Mouse (Mus musculus): ENCODE results near the gene Cic. TPM values are rescaled to one million over a fixed set of nuclear protein-coding genes. Genes with fewer than 3 reads are reported as not detected.
A peak's percentile ranks its signal among the peaks of the same experiment; 100 is the strongest.

The Cic gene
- total and polyA plus RNA-seq, 2 experiments from 2014 or later = 31.9 to 145 TPM

GRCm38 (mm10) chr7:25308702-25309318 lies 41.3 kb downstream of the Cic start:
- no peak overlapping the region for H3K27ac ChIP-seq (ENCODE audit: low read depth, low read length)
- ATAC-seq (ENCODE audit: low FRiP score) (no peak), DNase-seq (ENCODE audit: low spot score) (no peak)
- TF ChIP-seq CTCF (IDR thresholded peaks at IDR 0.05) = no peak
- no peak overlapping the region for H3K4me3 ChIP-seq (ENCODE audit: low read depth, low read length)
- no peak overlapping the region for H3K4me2 ChIP-seq (ENCODE audit: low read depth, low read length, poor library complexity, severe bottlenecking)
- H3K4me1 ChIP-seq (ENCODE audit: insufficient read depth, low read length) = 0 out of 2 replicates have a peak, but pooled peaks cover 5% of the 10 kb centered on the region
- WGBS = 72% methylated on average over 17 of the region's 17 CpGs
- peaks cover 31% of the 10 kb centered on the region for H3K36me3 ChIP-seq (ENCODE audit: insufficient read depth, low read length)
- H3K9me3 ChIP-seq (ENCODE audit: low read length) = no peaks in the 10 kb centered on the region
- H3K27me3 ChIP-seq (ENCODE audit: insufficient read depth, low read length) = peaks cover 20% of the 10 kb centered on the region; the same call in 1 of the 2 replicates
- no peak overlapping the region for H3K9ac ChIP-seq (replicated peaks; ENCODE audit: low read length, poor library complexity, severe bottlenecking)

GRCm38 (mm10) chr7:25309425-25309824 lies 41.9 kb downstream of the Cic start:
- Histone ChIP-seq H3K27ac (ENCODE audit: low read depth, low read length) (no peak overlapping the region), H3K9me3 (ENCODE audit: low read length) (no peaks in the 10 kb centered on the region), H3K4me1 (ENCODE audit: insufficient read depth, low read length) (0 out of 2 replicates have a peak, but pooled peaks cover 5% of the 10 kb centered on the region), H3K9ac (replicated peaks; ENCODE audit: low read length, poor library complexity, severe bottlenecking) (no peak overlapping the region), H3K4me2 (ENCODE audit: low read depth, low read length, poor library complexity, severe bottlenecking) (no peak overlapping the region), H3K27me3 (ENCODE audit: insufficient read depth, low read length) (peaks cover 22% of the 10 kb centered on the region; the same call in 1 of the 2 replicates), H3K36me3 (ENCODE audit: insufficient read depth, low read length) (peaks cover 31% of the 10 kb centered on the region), H3K4me3 (ENCODE audit: low read depth, low read length) (no peak overlapping the region)
- no peak for TF ChIP-seq CTCF (IDR thresholded peaks at IDR 0.05)
- no peak for DNase-seq (ENCODE audit: low spot score)
- 91% methylated on average over 9 of the region's 9 CpGs for WGBS
- no peak for ATAC-seq (ENCODE audit: low FRiP score)

- Histone ChIP-seq H3K27ac (ENCODE audit: low read depth, low read length) (no peak overlapping the region), H3K4me3 (ENCODE audit: low read depth, low read length) (no peak overlapping the region), H3K27me3 (ENCODE audit: insufficient read depth, low read length) (peaks cover 22% of the 10 kb centered on the region; the same call in 1 of the 2 replicates), H3K9ac (replicated peaks; ENCODE audit: low read length, poor library complexity, severe bottlenecking) (no peak overlapping the region), H3K9me3 (ENCODE audit: low read length) (no peaks in the 10 kb centered on the region), H3K4me1 (ENCODE audit: insufficient read depth, low read length) (no peaks in the 10 kb centered on the region), H3K4me2 (ENCODE audit: low read depth, low read length, poor library complexity, severe bottlenecking) (no peak overlapping the region), H3K36me3 (ENCODE audit: insufficient read depth, low read length) (peaks cover 39% of the 10 kb centered on the region)
- WGBS = 85% methylated on average over 11 of the region's 11 CpGs
- ATAC-seq (ENCODE audit: low FRiP score) (no peak), DNase-seq (ENCODE audit: low spot score) (no peak)
- no peak for TF ChIP-seq CTCF (IDR thresholded peaks at IDR 0.05)
These were observed 43.7 kb downstream of the Cic start for GRCm38 (mm10) chr7:25311193-25311592.

GRCm38 (mm10) chr7:25313325-25313724 lies 45.8 kb downstream of the Cic start:
- Histone ChIP-seq H3K4me3 (ENCODE audit: low read depth, low read length) (no peak overlapping the region), H3K36me3 (ENCODE audit: insufficient read depth, low read length) (peaks cover 29% of the 10 kb centered on the region; the same call in 1 of the 2 replicates), H3K4me2 (ENCODE audit: low read depth, low read length, poor library complexity, severe bottlenecking) (no peak overlapping the region), H3K27ac (ENCODE audit: low read depth, low read length) (no peak overlapping the region), H3K9me3 (ENCODE audit: low read length) (no peaks in the 10 kb centered on the region), H3K4me1 (ENCODE audit: insufficient read depth, low read length) (0 out of 2 replicates have a peak, but pooled peaks cover 1% of the 10 kb centered on the region), H3K9ac (replicated peaks; ENCODE audit: low read length, poor library complexity, severe bottlenecking) (no peak overlapping the region), H3K27me3 (ENCODE audit: insufficient read depth, low read length) (peaks cover 22% of the 10 kb centered on the region; the same call in 1 of the 2 replicates)
- DNase-seq (ENCODE audit: low spot score) (no peak), ATAC-seq (ENCODE audit: low FRiP score) (no peak)
- whole genome bisulfite sequencing = 45% methylated on average over 7 of the region's 7 CpGs
- no peak for TF ChIP-seq CTCF (IDR thresholded peaks at IDR 0.05)

GRCm38 (mm10) chr7:25314606-25315305 lies 47.3 kb downstream of the Cic start:
- no peak for TF ChIP-seq CTCF (IDR thresholded peaks at IDR 0.05)
- H3K9ac ChIP-seq (replicated peaks; ENCODE audit: low read length, poor library complexity, severe bottlenecking) = peak overlapping the region; percentile 42; the same call in 1 of the 2 replicates
- peaks cover 22% of the 10 kb centered on the region; the same call in 1 of the 2 replicates for H3K36me3 ChIP-seq (ENCODE audit: insufficient read depth, low read length)
- no peaks in the 10 kb centered on the region for H3K9me3 ChIP-seq (ENCODE audit: low read length)
- H3K27ac ChIP-seq (ENCODE audit: low read depth, low read length) = no peak overlapping the region
- H3K4me2 ChIP-seq (ENCODE audit: low read depth, low read length, poor library complexity, severe bottlenecking) = peak overlapping the region; percentile 38
- peak overlapping the region; percentile 22 for H3K4me3 ChIP-seq (ENCODE audit: low read depth, low read length)
- H3K27me3 ChIP-seq (ENCODE audit: insufficient read depth, low read length) = peaks cover 22% of the 10 kb centered on the region; the same call in 1 of the 2 replicates
- 10% methylated on average over 40 of the region's 51 CpGs for WGBS
- H3K4me1 ChIP-seq (ENCODE audit: insufficient read depth, low read length) = 0 out of 2 replicates have a peak, but pooled peaks cover 2% of the 10 kb centered on the region
- DNase-seq (ENCODE audit: low spot score) (no peak), ATAC-seq (ENCODE audit: low FRiP score) (no peak)
